Mouse (Mus musculus): Measurements from ENCODE around the gene Scg3. TPM values are rescaled to one million over a fixed set of nuclear protein-coding genes. Genes with fewer than 3 reads are reported as not detected.
"Not testable (repeated sequence)": the region's sequence is repeated elsewhere in the genome, so short reads cannot be mapped to it uniquely, and the experiment has no call there.

The Scg3 gene
- polyA plus RNA-seq, 1 experiment from 2014 or later = 114 TPM

DNA sequence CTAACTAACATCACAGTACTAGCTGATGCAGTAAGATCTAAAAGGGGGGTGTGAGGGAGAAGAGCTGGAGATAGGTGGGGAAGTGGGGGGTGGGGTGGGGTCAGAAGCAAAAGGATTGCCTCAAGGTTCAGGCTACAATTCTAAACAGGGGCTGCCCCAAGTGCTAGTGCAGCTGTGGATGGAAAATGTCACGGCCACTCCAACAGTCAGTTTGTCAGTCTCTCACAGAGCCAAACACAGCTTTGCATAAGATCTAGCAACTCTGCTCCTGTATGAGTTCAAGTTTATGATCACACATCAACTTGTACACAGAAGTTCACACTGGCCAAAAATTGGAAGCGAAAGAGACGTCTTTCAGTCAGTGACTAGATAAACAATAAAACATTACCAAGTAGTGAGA, 62.4 kb downstream of the Scg3 start:
- WGBS = 83% methylated on average over 3 of the region's 3 CpGs

GRCm38 (mm10) chr9:75619761-75620160, 64.1 kb downstream of the Scg3 start:
- not testable (repeated sequence) for ATAC-seq (ENCODE audit: low FRiP score, low read depth); H3K36me3 ChIP-seq; H3K9me3 ChIP-seq; H3K27ac ChIP-seq; H3K9ac ChIP-seq; H3K4me3 ChIP-seq; H3K4me2 ChIP-seq (replicated peaks); H3K27me3 ChIP-seq (replicated peaks); H3K4me1 ChIP-seq
- 95% methylated on average over 2 of the region's 2 CpGs for WGBS

More for the DNA sequence above, 62.4 kb downstream of the Scg3 start:
- Histone ChIP-seq H3K27ac (no peak overlapping the region), H3K9me3 (no peaks in the 10 kb centered on the region), H3K36me3 (no peaks in the 10 kb centered on the region), H3K9ac (no peak overlapping the region), H3K4me1 (peaks cover 6% of the 10 kb centered on the region; the same call in 1 of the 2 replicates), H3K4me3 (no peak overlapping the region), H3K27me3 (replicated peaks) (no peaks in the 10 kb centered on the region), H3K4me2 (replicated peaks) (no peak overlapping the region)
- no peak for ATAC-seq (ENCODE audit: low FRiP score, low read depth)

GRCm38 (mm10) chr9:75618836-75619400, 64.9 kb downstream of the Scg3 start:
- ATAC-seq (ENCODE audit: low FRiP score, low read depth) = no peak
- 83% methylated on average over 6 of the region's 6 CpGs for WGBS
- Histone ChIP-seq H3K9ac (no peak overlapping the region), H3K27ac (no peak overlapping the region), H3K9me3 (no peaks in the 10 kb centered on the region), H3K4me2 (replicated peaks) (no peak overlapping the region), H3K36me3 (no peaks in the 10 kb centered on the region), H3K4me3 (no peak overlapping the region), H3K27me3 (replicated peaks) (no peaks in the 10 kb centered on the region), H3K4me1 (no peaks in the 10 kb centered on the region)

- Histone ChIP-seq H3K36me3 (no peaks in the 10 kb centered on the region), H3K9me3 (no peaks in the 10 kb centered on the region), H3K4me2 (replicated peaks) (no peak overlapping the region), H3K9ac (no peak overlapping the region), H3K27me3 (replicated peaks) (no peaks in the 10 kb centered on the region), H3K4me1 (no peaks in the 10 kb centered on the region), H3K27ac (no peak overlapping the region), H3K4me3 (no peak overlapping the region)
- 75% methylated on average over 3 of the region's 3 CpGs for WGBS
- ATAC-seq (ENCODE audit: low FRiP score, low read depth) = no peak
Observed at GRCm38 (mm10) chr9:75616560-75616959, 67.3 kb downstream of the Scg3 start.

GRCm38 (mm10) chr9:75610571-75611493, 73.0 kb downstream of the Scg3 start, which contains the start of gene Tmod2:
TSS of gene Tmod2 (minus strand) at chr9:75611325.
- peak; percentile 90 for ATAC-seq (ENCODE audit: low FRiP score, low read depth)
- no peaks in the 10 kb centered on the region for H3K36me3 ChIP-seq
- WGBS = under 1% methylated on average over 74 of the region's 74 CpGs

GRCm38 (mm10) chr9:75609965-75610364, 73.9 kb downstream of the Scg3 start:
- no peak for ATAC-seq (ENCODE audit: low FRiP score, low read depth)
- Histone ChIP-seq H3K4me1 (no peaks in the 10 kb centered on the region), H3K9ac (peak overlapping the region; percentile 76), H3K4me3 (peak overlapping the region; percentile 77), H3K4me2 (replicated peaks) (peak overlapping the region; percentile 77), H3K36me3 (no peaks in the 10 kb centered on the region; the same call in 1 of the 2 replicates), H3K27me3 (replicated peaks) (no peaks in the 10 kb centered on the region), H3K27ac (no peak overlapping the region; the same call in 1 of the 2 replicates), H3K9me3 (no peaks in the 10 kb centered on the region)
- WGBS = 12% methylated on average over 16 of the region's 16 CpGs

More at GRCm38 (mm10) chr9:75610571-75611493, 73.0 kb downstream of the Scg3 start, which contains the start of gene Tmod2:
- H3K4me3 ChIP-seq = peak within 1 kb of the TSS; percentile 77
- no peaks in the 10 kb centered on the region for H3K4me1 ChIP-seq
- H3K27ac ChIP-seq = peak within 1 kb of the TSS; percentile 62; the same call in 1 of the 2 replicates
- H3K9ac ChIP-seq = peak within 1 kb of the TSS; percentile 76
- H3K9me3 ChIP-seq = no peaks in the 10 kb centered on the region
- peak within 1 kb of the TSS; percentile 77 for H3K4me2 ChIP-seq (replicated peaks)
- H3K27me3 ChIP-seq (replicated peaks) = no peaks in the 10 kb centered on the region

GRCm38 (mm10) chr9:75609505-75609904, 74.4 kb downstream of the Scg3 start:
- H3K36me3 ChIP-seq = peaks cover 4% of the 10 kb centered on the region; the same call in 1 of the 2 replicates
- H3K4me3 ChIP-seq = no peak overlapping the region; the same call in 1 of the 2 replicates
- H3K9ac ChIP-seq = peak overlapping the region; percentile 76; the same call in 1 of the 2 replicates
- 0 out of 2 replicates have a peak, but pooled peaks cover 4% of the 10 kb centered on the region for H3K9me3 ChIP-seq
- H3K27ac ChIP-seq = no peak overlapping the region
- H3K27me3 ChIP-seq (replicated peaks) = no peaks in the 10 kb centered on the region
- ATAC-seq (ENCODE audit: low FRiP score, low read depth) = peak; percentile 45
- H3K4me2 ChIP-seq (replicated peaks) = peak overlapping the region; percentile 77
- H3K4me1 ChIP-seq = no peaks in the 10 kb centered on the region
- 49% methylated on average over 1 of the region's 1 CpGs for WGBS

DNA sequence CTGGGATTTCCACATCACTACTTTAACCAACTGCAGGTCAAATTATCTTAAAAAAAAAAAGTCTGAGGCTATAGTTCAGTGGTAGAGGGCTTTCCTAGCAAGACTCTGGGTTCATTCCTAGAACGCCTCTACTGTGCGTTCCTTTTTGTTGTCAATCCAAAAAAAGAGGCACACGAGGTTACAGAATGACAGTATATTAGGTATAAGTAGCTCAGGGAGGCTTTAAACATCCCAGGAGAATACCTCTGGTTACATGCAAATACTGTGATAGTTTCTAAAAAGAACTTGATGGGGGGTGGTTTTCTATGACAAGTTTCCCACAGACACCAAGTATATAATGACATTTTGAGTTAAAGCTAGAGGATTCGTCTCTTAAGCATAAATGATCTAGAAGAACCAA, 76.4 kb downstream of the Scg3 start:
- no peaks in the 10 kb centered on the region for H3K27me3 ChIP-seq (replicated peaks)
- WGBS = 93% methylated on average over 4 of the region's 4 CpGs
- no peak overlapping the region for H3K9ac ChIP-seq
- no peak overlapping the region for H3K4me3 ChIP-seq
- ATAC-seq (ENCODE audit: low FRiP score, low read depth) = no peak
- H3K36me3 ChIP-seq = peaks cover 7% of the 10 kb centered on the region
- H3K4me1 ChIP-seq = no peaks in the 10 kb centered on the region
- no peak overlapping the region for H3K4me2 ChIP-seq (replicated peaks)
- no peak overlapping the region for H3K27ac ChIP-seq
- 0 out of 2 replicates have a peak, but pooled peaks cover 7% of the 10 kb centered on the region for H3K9me3 ChIP-seq

DNA sequence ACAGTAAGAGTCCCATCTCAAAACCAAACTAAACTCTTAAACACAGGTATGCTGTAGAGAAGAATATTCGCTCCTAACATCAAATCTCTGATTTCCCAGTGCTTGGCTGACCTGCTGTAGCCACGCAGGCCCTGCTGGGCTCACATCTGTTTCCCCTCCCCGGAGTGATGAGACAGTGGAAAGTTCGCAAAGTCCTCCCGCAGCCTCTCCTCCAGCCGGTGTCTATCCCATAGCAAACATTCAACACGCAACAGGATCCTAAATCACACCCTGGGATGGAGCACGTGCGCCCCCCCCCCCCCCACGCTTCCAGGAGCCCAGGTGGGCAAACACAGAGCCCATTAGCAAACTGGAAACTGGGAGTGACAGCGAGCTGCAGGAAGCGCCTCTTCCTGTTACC, 82.3 kb downstream of the Scg3 start:
- WGBS = 56% methylated on average over 12 of the region's 12 CpGs
- H3K9ac ChIP-seq = no peak overlapping the region
- no peak overlapping the region for H3K27ac ChIP-seq

DNA sequence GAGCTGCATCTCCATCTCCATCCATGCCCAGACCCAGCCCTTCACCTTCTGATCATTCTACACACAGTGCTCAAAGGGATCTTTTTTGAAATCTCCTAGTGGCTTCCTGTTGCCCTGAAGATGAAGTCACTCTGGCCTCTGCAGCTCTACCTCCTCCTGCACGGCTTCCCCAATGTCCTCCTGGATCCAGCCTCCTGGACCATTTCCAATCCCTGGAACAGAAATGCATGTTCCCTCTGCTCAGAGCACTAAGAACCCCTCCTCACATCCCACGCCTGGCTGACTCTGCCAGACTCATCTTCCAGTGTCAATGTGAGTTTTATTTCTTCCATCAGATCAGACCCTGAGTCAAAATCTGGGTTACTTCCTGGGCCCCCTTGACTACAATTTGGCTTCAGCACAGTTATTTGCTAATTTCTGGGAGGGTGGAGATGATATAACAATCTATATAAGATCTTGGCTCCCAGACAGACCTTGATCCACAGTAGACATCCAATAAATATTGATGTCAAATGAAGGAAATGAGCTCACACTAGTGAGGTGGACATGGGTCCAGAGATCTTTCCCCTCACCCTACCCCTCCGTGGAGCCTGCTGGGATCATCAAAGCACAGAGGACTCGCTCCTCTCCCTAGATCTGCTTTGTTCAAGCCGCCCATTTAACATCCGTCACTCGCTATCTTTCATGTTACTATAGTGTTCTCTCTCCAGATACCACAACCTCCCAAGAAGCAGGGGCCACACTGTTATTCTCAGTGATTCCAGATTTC, 83.5 kb downstream of the Scg3 start:
- no peak overlapping the region for H3K9ac ChIP-seq
- no peak overlapping the region for H3K27ac ChIP-seq
- H3K4me3 ChIP-seq = no peak overlapping the region
- H3K36me3 ChIP-seq = peaks cover 17% of the 10 kb centered on the region
- peaks cover 13% of the 10 kb centered on the region for H3K4me1 ChIP-seq
- no peak overlapping the region for H3K4me2 ChIP-seq (replicated peaks)
- H3K9me3 ChIP-seq = 0 out of 2 replicates have a peak, but pooled peaks cover 7% of the 10 kb centered on the region
- WGBS = 75% methylated on average over 7 of the region's 7 CpGs
- no peaks in the 10 kb centered on the region for H3K27me3 ChIP-seq (replicated peaks)
- no peak for ATAC-seq (ENCODE audit: low FRiP score, low read depth)

More for the DNA sequence above, 82.3 kb downstream of the Scg3 start:
- H3K9me3 ChIP-seq = 0 out of 2 replicates have a peak, but pooled peaks cover 7% of the 10 kb centered on the region
- no peak overlapping the region for H3K4me2 ChIP-seq (replicated peaks)
- no peak for ATAC-seq (ENCODE audit: low FRiP score, low read depth)
- H3K36me3 ChIP-seq = peaks cover 12% of the 10 kb centered on the region
- H3K27me3 ChIP-seq (replicated peaks) = no peaks in the 10 kb centered on the region
- H3K4me3 ChIP-seq = no peak overlapping the region
- H3K4me1 ChIP-seq = peaks cover 13% of the 10 kb centered on the region

DNA sequence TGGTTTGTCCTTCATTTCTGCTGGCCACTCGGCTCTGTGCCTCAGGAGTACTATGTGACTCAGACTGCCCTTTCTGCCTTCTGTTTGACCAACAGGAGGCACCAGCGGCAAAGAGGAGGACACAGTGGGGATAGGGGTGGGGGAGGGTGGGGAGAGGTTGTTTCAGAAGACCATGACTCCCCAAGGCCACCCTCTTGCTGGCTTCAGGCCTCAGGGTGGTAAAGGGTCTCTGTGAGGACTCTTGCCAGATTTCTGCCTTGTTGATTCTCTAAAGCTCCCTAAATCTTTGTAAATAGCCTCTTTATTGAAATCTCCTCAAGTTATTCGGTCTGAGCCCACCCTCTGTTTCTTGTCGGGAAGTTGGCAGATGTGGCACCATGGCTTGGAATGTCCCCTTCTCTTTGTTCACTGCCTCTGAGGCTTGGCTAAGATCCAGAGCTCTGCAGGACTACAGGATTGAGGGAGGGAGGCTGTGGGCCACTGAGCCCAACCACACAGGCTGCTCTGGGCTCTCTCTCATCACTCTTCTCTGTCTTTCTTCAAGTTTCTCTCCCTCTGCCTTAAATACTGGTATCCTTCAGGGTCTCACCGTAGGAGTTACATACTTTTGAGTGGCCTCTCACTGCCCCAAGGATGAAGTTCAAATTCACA, 84.5 kb downstream of the Scg3 start:
- 40% methylated on average over 5 of the region's 5 CpGs for WGBS
- peaks cover 13% of the 10 kb centered on the region for H3K4me1 ChIP-seq
- H3K27me3 ChIP-seq (replicated peaks) = no peaks in the 10 kb centered on the region
- H3K27ac ChIP-seq = no peak overlapping the region
- ATAC-seq (ENCODE audit: low FRiP score, low read depth) = peak; percentile 95
- peaks cover 20% of the 10 kb centered on the region for H3K36me3 ChIP-seq
- H3K4me3 ChIP-seq = no peak overlapping the region
- H3K4me2 ChIP-seq (replicated peaks) = 0 out of 2 replicates have a peak overlapping the region, but pooled peaks have one; percentile 14
- H3K9me3 ChIP-seq = 0 out of 2 replicates have a peak, but pooled peaks cover 2% of the 10 kb centered on the region
- H3K9ac ChIP-seq = no peak overlapping the region
